Mouse (Mus musculus) kidney, embryonic 14.5 days (tissue): ENCODE measurements at regions not wholly inside any gene's neighbourhood (a gene's known extent, or its start where the extent isn't known, plus 50 kb on each side); places are given as distances from the start of the nearest gene placed in this dataset.

Experiments
- ATAC-seq: fragments of 200-750 bp; cut with Nextera tagmentation; 2 replicates; pipeline ENCODE4 v1.8.0; 2017; ENCODE audit warnings: moderate number of reproducible peaks, mild to moderate bottlenecking, moderate TSS enrichment, moderate library complexity; ENCODE audit not compliant: low FRiP score, low TSS enrichment
- H3K27ac ChIP-seq: fragments of 300-500 bp; sonication (generic); 2 replicates; pipeline ENCODE4 v1.5.1; 2014; ENCODE audit warnings: low read depth, mild to moderate bottlenecking, low read length, moderate library complexity, mixed read lengths
- H3K27me3 ChIP-seq: fragments of 300-500 bp; sonication (generic); 2 replicates; pipeline ENCODE4 v1.6.1; 2014; ENCODE audit warnings: mild to moderate bottlenecking, low read length; ENCODE audit not compliant: control insufficient read depth, insufficient read depth
- H3K36me3 ChIP-seq: fragments of 300-500 bp; sonication (generic); 2 replicates; pipeline ENCODE4 v1.6.1; 2014; ENCODE audit warnings: low read length, mixed read lengths; ENCODE audit not compliant: control insufficient read depth, insufficient read depth
- H3K4me1 ChIP-seq: fragments of 300-500 bp; sonication (generic); 2 replicates; pipeline ENCODE4 v1.6.1; 2014; ENCODE audit warnings: low read length, mixed read lengths; ENCODE audit not compliant: control insufficient read depth, insufficient read depth
- H3K4me2 ChIP-seq: fragments of 300-500 bp; sonication (generic); replicated peaks from 2 replicates; pipeline ENCODE4 v1.6.1; 2014; ENCODE audit warnings: low read depth, mild to moderate bottlenecking, low read length
- H3K4me3 ChIP-seq: fragments of 300-500 bp; sonication (generic); 2 replicates; pipeline ENCODE4 v1.5.1; 2014; ENCODE audit warnings: mild to moderate bottlenecking, low read length
- H3K9ac ChIP-seq: fragments of 300-500 bp; sonication (generic); 2 replicates; pipeline ENCODE4 v1.6.1; 2014; ENCODE audit warnings: low read depth, mild to moderate bottlenecking, low read length, moderate library complexity
- H3K9me3 ChIP-seq: fragments of 300-500 bp; sonication (generic); 2 replicates; pipeline ENCODE4 v1.6.1; 2016; ENCODE audit warnings: low read length; ENCODE audit not compliant: control insufficient read depth
- WGBS: fragments of 180-500 bp; shearing (Covaris S2); extraction: QIAGEN DNeasy Blood & Tissue Kit; methylation state at CpG from one replicate; pipeline ENCODE4 v1.1.7; 2014; 5-methylcytosine and 5-hydroxymethylcytosine counted together

- Histone ChIP-seq H3K27me3 (peaks cover 5% of the 10 kb centered on the region; the same call in 1 of the 2 replicates), H3K9me3 (no peaks in the 10 kb centered on the region), H3K4me3 (no peak overlapping the region), H3K9ac (no peak overlapping the region), H3K4me1 (no peaks in the 10 kb centered on the region), H3K27ac (no peak overlapping the region), H3K36me3 (no peaks in the 10 kb centered on the region), H3K4me2 (no peak overlapping the region)
- no peak for ATAC-seq
- WGBS = 62% methylated on average over 4 of the region's 4 CpGs
Measured at GRCm38 (mm10) chr12:54495701-54496374, 160.5 kb downstream of the Sptssa start.

- 86% methylated on average over 7 of the region's 7 CpGs for WGBS
- ATAC-seq = no peak
Measured at GRCm38 (mm10) chr12:54494756-54495375, 161.5 kb downstream of the Sptssa start.

GRCm38 (mm10) chr12:54492737-54493136 is 163.6 kb downstream of the Sptssa start:
- Histone ChIP-seq H3K4me3 (no peak overlapping the region), H3K4me2 (no peak overlapping the region), H3K27ac (no peak overlapping the region), H3K27me3 (peaks cover 5% of the 10 kb centered on the region; the same call in 1 of the 2 replicates), H3K9ac (no peak overlapping the region), H3K36me3 (no peaks in the 10 kb centered on the region), H3K9me3 (no peaks in the 10 kb centered on the region), H3K4me1 (no peaks in the 10 kb centered on the region)
- 33% methylated on average over 10 of the region's 10 CpGs for WGBS
- ATAC-seq = no peak

More at GRCm38 (mm10) chr12:54494756-54495375, 161.5 kb downstream of the Sptssa start:
- no peaks in the 10 kb centered on the region for H3K9me3 ChIP-seq
- H3K4me3 ChIP-seq = no peak overlapping the region
- H3K27ac ChIP-seq = no peak overlapping the region
- no peak overlapping the region for H3K9ac ChIP-seq
- no peak overlapping the region for H3K4me2 ChIP-seq
- H3K36me3 ChIP-seq = no peaks in the 10 kb centered on the region
- H3K27me3 ChIP-seq = peaks cover 5% of the 10 kb centered on the region; the same call in 1 of the 2 replicates
- no peaks in the 10 kb centered on the region for H3K4me1 ChIP-seq

GRCm38 (mm10) chr12:54490460-54490859 is 165.9 kb downstream of the Sptssa start:
- H3K9me3 ChIP-seq = no peaks in the 10 kb centered on the region
- WGBS = 90% methylated on average over 2 of the region's 2 CpGs
- ATAC-seq = no peak
- H3K27ac ChIP-seq = no peak overlapping the region
- no peak overlapping the region for H3K4me2 ChIP-seq
- H3K9ac ChIP-seq = no peak overlapping the region
- H3K4me3 ChIP-seq = no peak overlapping the region
- no peaks in the 10 kb centered on the region for H3K4me1 ChIP-seq
- H3K36me3 ChIP-seq = no peaks in the 10 kb centered on the region
- peaks cover 5% of the 10 kb centered on the region; the same call in 1 of the 2 replicates for H3K27me3 ChIP-seq

- peak; percentile 59; the same call in 1 of the 2 replicates for ATAC-seq
- no peaks in the 10 kb centered on the region for H3K4me1 ChIP-seq
- no peak overlapping the region for H3K27ac ChIP-seq
- WGBS = 3% methylated on average over 8 of the region's 8 CpGs
- no peak overlapping the region for H3K9ac ChIP-seq
- H3K27me3 ChIP-seq = peaks cover 5% of the 10 kb centered on the region; the same call in 1 of the 2 replicates
- H3K4me3 ChIP-seq = no peak overlapping the region
- H3K9me3 ChIP-seq = no peaks in the 10 kb centered on the region
- H3K36me3 ChIP-seq = no peaks in the 10 kb centered on the region
- no peak overlapping the region for H3K4me2 ChIP-seq
Measured at GRCm38 (mm10) chr12:54489675-54490074, 166.7 kb downstream of the Sptssa start.

- Histone ChIP-seq H3K27ac (no peak overlapping the region), H3K36me3 (no peaks in the 10 kb centered on the region), H3K4me2 (no peak overlapping the region), H3K9ac (no peak overlapping the region), H3K27me3 (peaks cover 5% of the 10 kb centered on the region; the same call in 1 of the 2 replicates), H3K4me3 (no peak overlapping the region), H3K4me1 (no peaks in the 10 kb centered on the region), H3K9me3 (no peaks in the 10 kb centered on the region)
- ATAC-seq = no peak
- WGBS = 75% methylated on average over 4 of the region's 4 CpGs
Measured at GRCm38 (mm10) chr12:54487689-54488088, 168.7 kb downstream of the Sptssa start.

GRCm38 (mm10) chr12:54482020-54482419 is 174.4 kb downstream of the Sptssa start:
- H3K27me3 ChIP-seq = no peaks in the 10 kb centered on the region
- no peaks in the 10 kb centered on the region for H3K36me3 ChIP-seq
- H3K4me2 ChIP-seq = no peak overlapping the region
- no peaks in the 10 kb centered on the region for H3K9me3 ChIP-seq
- 21% methylated on average over 4 of the region's 4 CpGs for WGBS
- H3K4me1 ChIP-seq = no peaks in the 10 kb centered on the region; the same call in 1 of the 2 replicates
- no peak overlapping the region for H3K9ac ChIP-seq
- peak; percentile 35 for ATAC-seq
- H3K27ac ChIP-seq = no peak overlapping the region
- no peak overlapping the region for H3K4me3 ChIP-seq

GRCm38 (mm10) chr12:54479841-54480240 is 176.5 kb downstream of the Sptssa start:
- no peak overlapping the region for H3K27ac ChIP-seq
- no peaks in the 10 kb centered on the region; the same call in 1 of the 2 replicates for H3K4me1 ChIP-seq
- no peak overlapping the region for H3K9ac ChIP-seq
- no peak overlapping the region for H3K4me2 ChIP-seq
- no peaks in the 10 kb centered on the region for H3K36me3 ChIP-seq
- no peak overlapping the region for H3K4me3 ChIP-seq
- WGBS = 41% methylated on average over 1 of the region's 1 CpGs
- no peaks in the 10 kb centered on the region for H3K9me3 ChIP-seq
- H3K27me3 ChIP-seq = no peaks in the 10 kb centered on the region
- ATAC-seq = no peak

GRCm38 (mm10) chr12:54472881-54473280 is 183.5 kb downstream of the Sptssa start:
- 83% methylated on average over 5 of the region's 5 CpGs for WGBS
- H3K27ac ChIP-seq = no peak overlapping the region
- no peak overlapping the region for H3K4me3 ChIP-seq
- no peaks in the 10 kb centered on the region for H3K27me3 ChIP-seq
- H3K9me3 ChIP-seq = no peaks in the 10 kb centered on the region
- no peak overlapping the region for H3K9ac ChIP-seq
- no peak overlapping the region for H3K4me2 ChIP-seq
- ATAC-seq = no peak
- no peaks in the 10 kb centered on the region for H3K4me1 ChIP-seq
- no peaks in the 10 kb centered on the region for H3K36me3 ChIP-seq
